Mouse (Mus musculus): ENCODE data around the gene Mapkapk5. TPM values are rescaled to one million over a fixed set of nuclear protein-coding genes. Genes with fewer than 3 reads are reported as not detected.

Gene Mapkapk5
- 10 to 100 TPM; 55.7 to 61.0 TPM for total RNA-seq (2021)

DNA sequence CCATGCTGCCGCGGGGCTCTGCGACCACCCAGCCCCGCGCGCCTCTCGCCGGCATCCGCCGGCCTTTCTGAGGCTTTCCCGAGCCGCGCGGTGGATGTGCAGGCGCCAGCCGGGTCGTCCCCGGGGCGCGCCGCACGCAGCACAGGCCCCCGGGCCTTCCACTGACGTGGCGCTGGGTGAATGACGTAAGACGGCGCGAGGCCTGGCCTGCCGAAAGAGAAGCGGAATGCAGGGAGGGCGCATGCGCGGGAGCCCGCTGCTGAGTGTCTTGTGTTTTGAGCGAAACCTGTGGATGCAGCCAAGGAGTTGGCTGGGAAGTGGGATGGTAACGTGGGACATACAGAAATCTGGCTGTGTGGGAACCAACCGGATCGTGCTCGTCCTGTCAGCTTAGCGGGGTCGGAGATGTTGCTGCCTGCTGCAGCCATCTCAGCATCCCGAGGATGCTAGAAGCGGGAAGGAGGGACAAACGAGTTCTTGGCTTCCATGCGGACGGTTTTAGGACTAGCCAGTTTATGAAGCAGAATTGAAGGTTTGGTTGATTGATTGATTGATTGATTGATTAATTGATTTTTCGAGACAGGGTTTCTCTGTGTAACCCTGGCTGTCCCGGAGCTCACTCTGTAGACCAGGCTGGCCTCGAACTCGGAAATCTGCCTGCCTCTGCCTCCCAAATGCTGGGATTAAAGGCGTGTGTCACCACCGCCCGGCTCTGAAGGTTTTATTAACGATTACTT is at the start of gene Mapkapk5:
Gene Mapkapk5, minus strand, starts transcription at position 113 of the 737 bp plus-strand sequence.
- DNase-seq: peak; percentile 98

- no peak for DNase-seq
These were observed 49.1 kb upstream of the Mapkapk5 start for GRCm38 (mm10) chr5:121594714-121595313.

- peak; percentile 87 for DNase-seq
These were observed 48.0 kb upstream of the Mapkapk5 start, which contains the start of gene Aldh2 for GRCm38 (mm10) chr5:121593451-121594401. Aldh2 (minus strand) TSS chr5:121593824.

- DNase-seq: peak; percentile 31
These were observed 47.2 kb upstream of the Mapkapk5 start for GRCm38 (mm10) chr5:121592816-121593407.

- DNase-seq: no peak
These were observed 46.5 kb upstream of the Mapkapk5 start for GRCm38 (mm10) chr5:121592064-121592815.

- peak; percentile 45 for DNase-seq
These were observed 45.8 kb upstream of the Mapkapk5 start for GRCm38 (mm10) chr5:121591417-121592063.

DNA sequence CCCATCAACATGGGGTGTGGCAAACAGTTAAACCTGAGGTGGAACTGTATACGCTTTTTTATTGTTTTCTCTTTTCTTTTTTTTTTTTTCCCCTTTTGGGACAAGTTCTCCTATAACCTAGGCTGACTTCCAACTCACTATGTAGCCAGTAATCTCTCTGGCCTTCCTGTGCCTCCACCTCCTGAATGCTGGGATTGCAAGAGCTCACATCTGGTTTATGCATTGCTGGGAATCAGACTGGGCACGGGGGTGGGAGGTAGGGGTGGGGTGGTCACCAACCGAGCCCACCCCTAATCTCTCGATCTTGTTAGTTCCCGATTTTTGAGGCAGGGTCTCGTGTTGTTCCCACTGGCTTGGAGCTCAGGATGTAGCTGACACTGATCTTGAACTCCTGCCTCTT is 44.2 kb upstream of the Mapkapk5 start:
- DNase-seq: no peak

GRCm38 (mm10) chr5:121586400-121587039 is 40.8 kb upstream of the Mapkapk5 start:
- DNase-seq: peak; percentile 35

- no peak for DNase-seq
These were observed 40.0 kb upstream of the Mapkapk5 start for GRCm38 (mm10) chr5:121585699-121586098.

GRCm38 (mm10) chr5:121585005-121585404 is 39.3 kb upstream of the Mapkapk5 start:
- no peak for DNase-seq

GRCm38 (mm10) chr5:121583765-121584501 is 38.2 kb upstream of the Mapkapk5 start:
- DNase-seq: peak; percentile 94

DNA sequence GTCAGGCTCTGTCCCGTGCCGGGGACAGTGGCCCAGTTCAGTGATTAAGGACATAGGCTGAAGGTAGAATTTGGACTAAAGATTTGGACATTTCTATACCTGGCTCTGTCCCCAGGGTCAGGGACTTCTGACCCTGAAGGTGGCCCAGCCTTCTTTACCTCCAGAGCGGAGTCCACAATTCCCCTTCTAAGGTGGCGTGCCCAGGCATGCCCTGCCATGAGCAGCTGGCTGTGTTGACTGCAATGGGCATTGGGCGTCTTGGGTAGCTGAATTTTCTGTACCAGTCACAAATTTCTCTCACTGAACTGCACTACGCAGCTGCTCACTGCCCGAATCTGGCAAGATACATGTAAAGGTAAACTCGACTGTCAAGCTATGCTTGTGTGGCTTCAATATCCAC is 36.2 kb upstream of the Mapkapk5 start:
- no peak for DNase-seq

GRCm38 (mm10) chr5:121576927-121577488 is 31.3 kb upstream of the Mapkapk5 start:
- no peak for DNase-seq

- DNase-seq: no peak
These were observed 30.2 kb upstream of the Mapkapk5 start for GRCm38 (mm10) chr5:121575867-121576266.

DNA sequence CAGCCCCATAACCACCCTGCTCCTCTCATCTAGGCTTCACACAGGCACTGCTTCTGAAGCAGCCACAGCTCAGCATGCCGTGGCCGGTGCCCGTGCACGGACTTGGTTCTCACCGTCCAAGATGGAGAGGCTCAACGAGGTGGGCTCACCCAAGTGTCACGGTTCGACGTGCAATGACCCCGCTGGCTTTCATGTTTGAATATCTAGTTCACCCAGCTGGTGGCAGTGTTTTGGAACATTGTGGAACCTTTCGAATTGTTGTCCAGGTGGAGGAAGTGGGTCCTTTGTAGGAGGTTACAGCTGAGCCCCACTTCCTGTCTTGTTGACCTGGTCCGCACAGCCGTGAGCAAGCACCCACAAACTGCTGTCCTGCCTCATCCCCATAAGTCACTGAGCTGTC is 28.4 kb upstream of the Mapkapk5 start:
- no peak for DNase-seq

DNA sequence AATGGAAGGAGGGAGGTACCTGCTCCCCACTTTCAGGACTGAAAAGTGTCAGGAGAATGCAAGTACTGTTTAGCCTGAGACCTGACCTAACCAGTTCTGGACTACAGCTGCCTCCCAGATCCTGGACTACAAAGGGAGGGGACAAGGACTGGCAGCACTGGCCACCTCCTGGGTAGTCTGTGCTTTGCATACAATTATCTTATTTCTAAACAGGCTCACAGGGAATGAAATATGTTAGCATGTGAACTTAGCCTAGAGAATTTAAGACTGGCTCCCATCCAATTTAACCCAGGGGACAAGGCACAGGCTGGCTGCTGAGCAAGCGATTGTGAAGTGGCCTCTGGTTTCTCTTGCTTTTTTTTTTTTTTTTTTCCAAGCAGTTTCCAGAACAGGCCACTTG is 25.1 kb upstream of the Mapkapk5 start:
- no peak for DNase-seq

GRCm38 (mm10) chr5:121569881-121570420 is 24.2 kb upstream of the Mapkapk5 start:
- DNase-seq: no peak

DNA sequence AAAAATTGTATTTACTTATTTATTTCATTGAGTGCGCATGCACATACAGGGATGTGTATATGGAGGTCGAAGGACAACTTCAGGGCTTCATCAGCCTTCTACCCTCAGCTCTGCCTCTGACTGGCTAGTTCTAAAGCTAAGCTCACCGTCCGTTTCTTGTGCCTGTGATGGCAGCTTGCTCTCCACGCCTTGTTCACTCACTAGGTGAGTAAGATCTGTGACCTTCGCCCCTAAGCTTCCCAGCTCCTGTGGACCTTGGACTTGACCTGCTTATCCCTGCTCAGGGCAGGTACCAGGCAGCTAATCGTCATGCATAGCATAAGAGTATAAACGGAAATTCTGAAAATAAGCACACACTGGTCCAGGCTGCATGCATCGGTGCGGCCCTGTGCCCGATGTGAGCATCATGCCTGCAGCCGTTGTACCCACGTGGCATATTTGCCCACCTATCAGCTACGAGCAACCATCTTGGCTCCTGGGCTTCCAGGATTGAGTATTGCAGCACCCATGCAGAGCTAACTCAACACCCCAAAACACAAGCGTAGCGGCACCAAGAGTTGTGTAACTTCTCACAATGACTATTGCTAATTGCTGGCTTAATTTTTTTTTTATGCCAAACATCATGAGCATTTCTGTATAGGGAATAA is 20.5 kb upstream of the Mapkapk5 start:
- no peak for DNase-seq

DNA sequence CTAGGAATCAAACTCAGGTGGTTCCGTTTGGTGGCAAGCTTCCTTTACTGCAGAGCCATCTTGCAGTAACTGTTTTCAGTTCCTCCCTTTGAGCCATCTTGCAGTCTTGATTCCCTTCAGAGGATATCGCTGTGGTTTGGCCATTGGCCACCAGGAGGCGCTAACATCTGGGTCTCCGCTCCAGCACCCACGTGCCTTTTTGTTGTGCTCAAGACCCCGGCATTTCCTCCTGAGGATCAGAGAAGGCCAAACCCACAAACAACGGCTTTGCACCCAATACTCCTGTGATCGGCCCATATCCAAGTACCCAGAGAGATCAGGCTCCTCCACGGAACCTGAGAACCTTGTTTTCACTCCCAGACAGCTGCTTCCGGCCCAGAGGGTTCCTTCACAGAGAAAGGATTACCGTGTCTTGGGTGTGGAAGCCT is 18.8 kb upstream of the Mapkapk5 start:
- DNase-seq: peak; percentile 92
